ENCODE assay signal across 12 mouse cellular contexts in genomic region chr13:13237456-13237855, GRCm38 (mm10). TPM values are rescaled to one million over a fixed set of nuclear protein-coding genes. Genes with fewer than 3 reads are reported as not detected.
DNase-seq lines count a peak whose midpoint lies in the region; ATAC-seq and TF ChIP-seq lines count a peak whose summit lies in the region.
"Not testable (repeated sequence)": the region's sequence is repeated elsewhere in the genome, so short reads cannot be mapped to it uniquely, and the experiment has no call there.
"Had no signal": no experiment of that assay in that cellular context is flagged by ENCODE, and none has a peak within 500 bp of the region (broad histone marks: within the 10 kb centered on the region; RNA-seq: fewer than 3 reads in every experiment).

No protein-coding gene starts in this region.

- TF ChIP-seq POLR2A in cerebellum, adult 2 months (IDR thresholded peaks at IDR 0.05; ENCODE audit: borderline replicate concordance, insufficient read depth, low read length) = not testable (repeated sequence)

- not testable (repeated sequence) for H3K4me1 ChIP-seq in cerebellum, adult 2 months (ENCODE audit: control insufficient read depth, insufficient read depth, low read length); hindbrain, postnatal 0 days (ENCODE audit: insufficient read depth, low read length); lung, embryonic 14.5 days (ENCODE audit: insufficient read depth)

- H3K27ac ChIP-seq in cerebellum, adult 2 months (ENCODE audit: insufficient read depth, low read length); hindbrain, postnatal 0 days; lung, embryonic 14.5 days (ENCODE audit: low read depth): not testable (repeated sequence)

- H3K9me3 ChIP-seq in hindbrain, postnatal 0 days (ENCODE audit: low read length); lung, embryonic 14.5 days (ENCODE audit: low read depth, low read length): not testable (repeated sequence)

- H3K36me3 ChIP-seq in hindbrain, postnatal 0 days (ENCODE audit: insufficient read depth, low read length); lung, embryonic 14.5 days (ENCODE audit: insufficient read depth): not testable (repeated sequence)

- not testable (repeated sequence) for H3K9ac ChIP-seq in hindbrain, postnatal 0 days (replicated peaks; ENCODE audit: low read length); lung, embryonic 14.5 days

- 0% methylated on average over 1 of the region's 1 CpGs for WGBS in cerebellum, adult 2 months
- 0% methylated on average over 1 of the region's 1 CpGs for WGBS in hindbrain, postnatal 0 days
- WGBS in lung, embryonic 14.5 days = 0% methylated on average over 1 of the region's 1 CpGs

- not testable (repeated sequence) for ATAC-seq in Patski; hindbrain, postnatal 0 days; lung, embryonic 14.5 days (ENCODE audit: insufficient read depth)
- ATAC-seq in frontal cortex, adult (ENCODE audit: low TSS enrichment) = peak; percentile 62; the same call in 1 of the 2 replicates

- in situ Hi-C loops in Patski (cut with MboI; ENCODE audit: low pct_unique_long_range_greater_than_20kb) = not testable (repeated sequence)

- DNase-seq in Patski (ENCODE audit: low read depth, low spot score) = not testable (repeated sequence)
- peak; percentile 8 to 19 for DNase-seq in cerebellum, adult 2 months
- peak; percentile 7 for DNase-seq in hindbrain, postnatal 0 days (ENCODE audit: low spot score)
- peak; percentile 18 for DNase-seq in layer of hippocampus, adult 9-11 months
- DNase-seq in lung, embryonic 14.5 days = peak; percentile 68
- peak; percentile 23 for DNase-seq in retina, postnatal 1 day
- DNase-seq in urinary bladder, postnatal 14 days (ENCODE audit: low spot score) = peak; percentile 72

- peak; percentile 54 for TF ChIP-seq CTCF in Patski (IDR thresholded peaks at IDR 0.05)
- not testable (repeated sequence) for TF ChIP-seq CTCF in cerebellum, adult 2 months (IDR thresholded peaks at IDR 0.05; ENCODE audit: borderline replicate concordance, insufficient read depth, low read depth, low read length)
- peak; percentile 55 for TF ChIP-seq CTCF in hindbrain, postnatal 0 days (IDR thresholded peaks at IDR 0.05; ENCODE audit: low read depth)
- TF ChIP-seq CTCF in lung, embryonic 14.5 days (IDR thresholded peaks at IDR 0.05; ENCODE audit: low read depth) = peak; percentile 63

- not testable (repeated sequence) for H3K27me3 ChIP-seq in Patski; cerebellum, adult 2 months (ENCODE audit: control insufficient read depth, insufficient read depth, low read length); hindbrain, postnatal 0 days (ENCODE audit: insufficient read depth, low read length); lung, embryonic 14.5 days (ENCODE audit: insufficient read depth, low read length)

- H3K4me3 ChIP-seq in cerebellum, adult 2 months (replicated peaks; ENCODE audit: insufficient read depth, low read depth, low read length); hindbrain, postnatal 0 days (ENCODE audit: low read length); lung, embryonic 14.5 days (ENCODE audit: low read depth, low read length): not testable (repeated sequence)

- POLR2A ChIA-PET in Patski (lab: Charles Lee) = not testable (repeated sequence)

- H3K4me2 ChIP-seq in hindbrain, postnatal 0 days (ENCODE audit: low read depth, low read length); lung, embryonic 14.5 days: not testable (repeated sequence)

- CTCF ChIA-PET in Patski (lab: Charles Lee) = not testable (repeated sequence)

RNA-seq across cellular contexts. Expression of gene Prl2c5, which starts 54.9 kb away (rescaled TPM):
- 0.55 TPM for polyA plus RNA-seq in Patski (2021)
- 0.41 TPM in 1 of 2 replicates, not detected in the other for polyA plus RNA-seq in cerebellum, adult 2 months (2012; rRNA removed)
- not detected in 2 replicates for total RNA-seq in hindbrain, postnatal 0 days (2014; rRNA removed)
- polyA plus RNA-seq in hindbrain, postnatal 0 days (2015; fragmentation: Nextera tagmentation; extraction: Ambion mirVana) = not detected in 2 replicates
- polyA plus RNA-seq in lung, embryonic 14.5 days (2014; fragmentation: Nextera tagmentation; extraction: Ambion mirVana) = not detected in 2 replicates
- total RNA-seq: layer of hippocampus, postnatal 25 days had no signal
- polyA plus RNA-seq: heart, embryonic 11.5 days; midbrain, embryonic 12.5 days; small intestine, adult 2 months had no signal
